In genomic region chr4:8374061-8374460, GRCm38 (mm10) we compare ENCODE assay signal across 22 mouse cellular contexts.
DNase-seq lines count a peak whose midpoint lies in the region; ATAC-seq and TF ChIP-seq lines count a peak whose summit lies in the region.
"Had no signal": no experiment of that assay in that cellular context is flagged by ENCODE, and none has a peak within 500 bp of the region (broad histone marks: within the 10 kb centered on the region; RNA-seq: fewer than 3 reads in every experiment).

No protein-coding gene starts in this region.

- H3K79me2 ChIP-seq in heart, adult 2 months (replicated peaks; ENCODE audit: control insufficient read depth, insufficient read depth, low read length), result no peaks in the 10 kb centered on the region

- H3K4me3 ChIP-seq in cerebellum, adult 2 months (replicated peaks; ENCODE audit: insufficient read depth, low read depth, low read length), result no peak overlapping the region
- H3K4me3 ChIP-seq in heart, adult 2 months, result no peak overlapping the region
- no peak overlapping the region for H3K4me3 ChIP-seq in hindbrain, postnatal 0 days (ENCODE audit: low read length)
- H3K4me3 ChIP-seq in hindbrain, embryonic 10.5 days, result no peak overlapping the region
- H3K4me3 ChIP-seq in neural tube, embryonic 15.5 days (replicated peaks), result no peak overlapping the region
- H3K4me3 ChIP-seq: embryonic facial prominence, embryonic 13.5 days; forebrain, embryonic 12.5 days; heart, embryonic 10.5 days; hindbrain, embryonic 13.5 days had no signal

- WGBS in cerebellum, adult 2 months, result 12% methylated on average over 3 of the region's 3 CpGs
- WGBS in heart, adult 2 months, result 57% methylated on average over 3 of the region's 3 CpGs
- 39% methylated on average over 3 of the region's 3 CpGs for WGBS in hindbrain, postnatal 0 days
- WGBS in hindbrain, embryonic 10.5 days, result 86% methylated on average over 3 of the region's 3 CpGs
- WGBS in neural tube, embryonic 15.5 days, result 80% methylated on average over 3 of the region's 3 CpGs

- DNase-seq in cerebellum, adult 2 months, result peak; percentile 19 to 28
- DNase-seq in cerebellum, adult 8-10 months, result no peak
- peak; percentile 11 to 17 for DNase-seq in heart, postnatal 10 days
- DNase-seq in heart, adult 2 months, result no peak
- peak; percentile 72 for DNase-seq in hindbrain, postnatal 0 days (ENCODE audit: low spot score)
- DNase-seq in hindbrain, embryonic 10.5 days (ENCODE audit: low spot score), result no peak
- DNase-seq in neural tube, embryonic 10.5 days (ENCODE audit: extremely low spot score, low spot score), result no peak
- DNase-seq: adrenal gland, adult 8-10 months; adrenal gland, postnatal 36 days; B cell, adult 2 months; cerebellum, adult 11 months; cerebellum, postnatal 36 days; gastrocnemius, postnatal 36 days; heart, adult 11 months; kidney, adult 2 months had no signal

- ATAC-seq in hindbrain, postnatal 0 days, result peak; percentile 48
- 0 out of 2 replicates have a peak, but pooled peaks have one; percentile 28 for ATAC-seq in neural tube, embryonic 15.5 days (ENCODE audit: low FRiP score)
- ATAC-seq: CD4-positive, CD25-positive, alpha-beta regulatory T cell, adult 4 months had no signal

- H3K27me3 ChIP-seq in cerebellum, adult 2 months (ENCODE audit: control insufficient read depth, insufficient read depth, low read length), result no peaks in the 10 kb centered on the region
- no peaks in the 10 kb centered on the region for H3K27me3 ChIP-seq in heart, adult 2 months (ENCODE audit: control insufficient read depth, insufficient read depth, low read length)
- no peaks in the 10 kb centered on the region for H3K27me3 ChIP-seq in hindbrain, postnatal 0 days (ENCODE audit: insufficient read depth, low read length)
- H3K27me3 ChIP-seq in hindbrain, embryonic 10.5 days (ENCODE audit: insufficient read depth, poor library complexity, severe bottlenecking), result no peaks in the 10 kb centered on the region
- H3K27me3 ChIP-seq in neural tube, embryonic 15.5 days (replicated peaks), result no peaks in the 10 kb centered on the region
- H3K27me3 ChIP-seq: embryonic facial prominence, embryonic 13.5 days; forebrain, embryonic 12.5 days; hindbrain, embryonic 13.5 days had no signal

- H3K36me3 ChIP-seq in heart, adult 2 months (ENCODE audit: control insufficient read depth, insufficient read depth, low read length), result no peaks in the 10 kb centered on the region
- H3K36me3 ChIP-seq in hindbrain, postnatal 0 days (ENCODE audit: insufficient read depth, low read length), result no peaks in the 10 kb centered on the region
- H3K36me3 ChIP-seq in hindbrain, embryonic 10.5 days, result no peaks in the 10 kb centered on the region
- H3K36me3 ChIP-seq in neural tube, embryonic 15.5 days, result no peaks in the 10 kb centered on the region
- H3K36me3 ChIP-seq: embryonic facial prominence, embryonic 13.5 days; forebrain, embryonic 12.5 days; G1E; heart, embryonic 10.5 days; hindbrain, embryonic 13.5 days had no signal

- intact Hi-C loops in heart, postnatal 10 days (cut with DNase I), result no loop called here
- intact Hi-C loops in heart, adult 2 months (cut with DNase I), result no loop called here

- H3K27ac ChIP-seq in cerebellum, adult 2 months (ENCODE audit: insufficient read depth, low read length), result no peak overlapping the region
- H3K27ac ChIP-seq in heart, adult 2 months, result no peak overlapping the region
- H3K27ac ChIP-seq in hindbrain, postnatal 0 days, result peak overlapping the region; percentile 78
- no peak overlapping the region for H3K27ac ChIP-seq in hindbrain, embryonic 10.5 days
- H3K27ac ChIP-seq in neural tube, embryonic 15.5 days (replicated peaks), result no peak overlapping the region
- H3K27ac ChIP-seq: embryonic facial prominence, embryonic 13.5 days; forebrain, embryonic 12.5 days; heart, embryonic 10.5 days; hindbrain, embryonic 13.5 days had no signal

- H3K9me3 ChIP-seq in hindbrain, postnatal 0 days (ENCODE audit: low read length), result no peaks in the 10 kb centered on the region
- no peaks in the 10 kb centered on the region for H3K9me3 ChIP-seq in hindbrain, embryonic 10.5 days
- H3K9me3 ChIP-seq in neural tube, embryonic 15.5 days (replicated peaks), result no peaks in the 10 kb centered on the region
- H3K9me3 ChIP-seq: embryonic facial prominence, embryonic 13.5 days; forebrain, embryonic 12.5 days; G1E; heart, embryonic 10.5 days; hindbrain, embryonic 13.5 days had no signal

- TF ChIP-seq CTCF in cerebellum, adult 2 months (IDR thresholded peaks at IDR 0.05; ENCODE audit: borderline replicate concordance, insufficient read depth, low read depth, low read length), result no peak
- TF ChIP-seq CTCF in heart, adult 2 months (IDR thresholded peaks at IDR 0.05), result no peak
- no peak for TF ChIP-seq CTCF in hindbrain, postnatal 0 days (IDR thresholded peaks at IDR 0.05; ENCODE audit: low read depth)

- no peak overlapping the region for H3K9ac ChIP-seq in heart, adult 2 months (ENCODE audit: low read depth, low read length)
- H3K9ac ChIP-seq in hindbrain, postnatal 0 days (replicated peaks; ENCODE audit: low read length), result no peak overlapping the region
- no peak overlapping the region for H3K9ac ChIP-seq in neural tube, embryonic 15.5 days (replicated peaks)
- H3K9ac ChIP-seq: embryonic facial prominence, embryonic 13.5 days; forebrain, embryonic 12.5 days; hindbrain, embryonic 13.5 days had no signal

- TF ChIP-seq EP300 in heart, adult 2 months (IDR thresholded peaks at IDR 0.05; ENCODE audit: insufficient read depth, low read depth, low read length), result no peak

- no peaks in the 10 kb centered on the region for H3K4me1 ChIP-seq in cerebellum, adult 2 months (ENCODE audit: control insufficient read depth, insufficient read depth, low read length)
- no peaks in the 10 kb centered on the region for H3K4me1 ChIP-seq in heart, adult 2 months (ENCODE audit: control insufficient read depth, insufficient read depth, low read length)
- H3K4me1 ChIP-seq in hindbrain, postnatal 0 days (ENCODE audit: insufficient read depth, low read length), result peaks cover 7% of the 10 kb centered on the region; the same call in 1 of the 2 replicates
- no peaks in the 10 kb centered on the region for H3K4me1 ChIP-seq in hindbrain, embryonic 10.5 days (replicated peaks)
- no peaks in the 10 kb centered on the region for H3K4me1 ChIP-seq in neural tube, embryonic 15.5 days
- H3K4me1 ChIP-seq: embryonic facial prominence, embryonic 13.5 days; forebrain, embryonic 12.5 days; heart, embryonic 10.5 days; hindbrain, embryonic 13.5 days had no signal

- no peak for TF ChIP-seq POLR2A in cerebellum, adult 2 months (IDR thresholded peaks at IDR 0.05; ENCODE audit: borderline replicate concordance, insufficient read depth, low read length)
- TF ChIP-seq POLR2A in heart, adult 2 months (IDR thresholded peaks at IDR 0.05; ENCODE audit: insufficient read depth, low read depth, low read length), result no peak

- no peak overlapping the region for H3K4me2 ChIP-seq in hindbrain, postnatal 0 days (ENCODE audit: low read depth, low read length)
- H3K4me2 ChIP-seq in neural tube, embryonic 15.5 days, result no peak overlapping the region
- H3K4me2 ChIP-seq: embryonic facial prominence, embryonic 13.5 days; forebrain, embryonic 12.5 days; hindbrain, embryonic 13.5 days had no signal

Comparison
In these comparisons a context has a peak if more than half of its experiments do, and no peak if none do; other contexts are left out.
1. DNase-seq: peak in cerebellum, adult 2 months (2 of 2), heart, postnatal 10 days (2 of 2) and hindbrain, postnatal 0 days (single experiment); none in cerebellum, adult 8-10 months (single experiment), heart, adult 2 months (0 of 2), hindbrain, embryonic 10.5 days (single experiment) and neural tube, embryonic 10.5 days (single experiment).